Mouse (Mus musculus) hindbrain, embryonic 16.5 days (tissue): ENCODE measurements around the gene Tfeb. TPM values are rescaled to one million over a fixed set of nuclear protein-coding genes. Genes with fewer than 3 reads are reported as not detected.

Source experiments
- ATAC-seq: fragments of 200-750 bp; cut with Nextera tagmentation; 2 replicates; pipeline ENCODE4 v1.8.0; 2017; ENCODE audit warnings: moderate TSS enrichment, moderate library complexity
- H3K27ac ChIP-seq: fragments of 300-500 bp; sonication (generic); 2 replicates; pipeline ENCODE4 v1.5.1; 2014; ENCODE audit warnings: low read depth, mild to moderate bottlenecking, control low read depth, low read length, moderate library complexity
- H3K27me3 ChIP-seq: fragments of 300-500 bp; sonication (generic); replicated peaks from 2 replicates; pipeline ENCODE4 v1.6.1; 2014; ENCODE audit warnings: low read length; ENCODE audit not compliant: control insufficient read depth, insufficient read depth
- H3K36me3 ChIP-seq: fragments of 300-500 bp; sonication (generic); 2 replicates; pipeline ENCODE4 v1.6.1; 2014; ENCODE audit warnings: mild to moderate bottlenecking, low read length, moderate library complexity, mixed read lengths; ENCODE audit not compliant: control insufficient read depth, insufficient read depth
- H3K4me1 ChIP-seq: fragments of 300-500 bp; sonication (generic); 2 replicates; pipeline ENCODE4 v1.6.1; 2014; ENCODE audit warnings: low read depth, low read length; ENCODE audit not compliant: control insufficient read depth, insufficient read depth
- H3K4me2 ChIP-seq: fragments of 300-500 bp; sonication (generic); 2 replicates; pipeline ENCODE4 v1.6.1; 2014; ENCODE audit warnings: mild to moderate bottlenecking, low read length, control low read depth, moderate library complexity
- H3K4me3 ChIP-seq: fragments of 300-500 bp; sonication (generic); 2 replicates; pipeline ENCODE4 v1.5.1; 2014; ENCODE audit warnings: mild to moderate bottlenecking, low read length, control low read depth, moderate library complexity
- H3K9ac ChIP-seq: fragments of 300-500 bp; sonication (generic); 2 replicates; pipeline ENCODE4 v1.6.1; 2014; ENCODE audit warnings: low read depth, mild to moderate bottlenecking, control low read depth, low read length, moderate library complexity
- H3K9me3 ChIP-seq: fragments of 300-500 bp; sonication (generic); 2 replicates; pipeline ENCODE4 v1.6.1; 2014; ENCODE audit warnings: mild to moderate bottlenecking, low read length, moderate library complexity; ENCODE audit not compliant: control insufficient read depth
- WGBS: fragments of 180-500 bp; shearing (Covaris S2); extraction: QIAGEN DNeasy Blood & Tissue Kit; methylation state at CpG from one replicate; pipeline ENCODE4 v1.1.7; 2014; 5-methylcytosine and 5-hydroxymethylcytosine counted together
- polyA plus RNA-seq: library from polyadenylated mRNA; unstranded; fragments of >200 nt; fragmentation: Nextera tagmentation; extraction: Ambion mirVana; gene quantifications from 2 replicates; pipeline ENCODE4 v1.2.1, GENCODE M21; 2015

The Tfeb gene
- polyA plus RNA-seq, 1 experiment from 2014 or later, result 4.6 TPM

DNA sequence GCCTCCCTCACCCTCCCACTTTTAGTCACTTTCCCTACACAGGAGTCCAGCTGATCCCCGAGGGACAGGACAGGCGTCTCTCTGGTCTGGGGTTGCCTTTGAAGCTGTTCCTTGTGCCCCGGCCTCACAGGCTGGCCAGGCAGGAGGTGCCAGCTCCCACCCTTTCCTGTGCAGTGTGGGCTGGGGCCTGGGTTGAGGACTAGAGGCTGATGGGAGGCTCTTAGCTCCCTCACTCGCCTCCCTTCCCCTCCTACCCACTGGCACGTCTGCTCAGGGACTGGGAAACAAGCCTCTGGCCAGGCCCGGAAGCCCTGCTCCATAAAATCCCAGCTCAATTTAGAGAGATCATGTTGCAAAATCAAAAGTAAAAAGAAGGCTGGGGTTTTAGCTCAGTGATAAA, 36.8 kb downstream of the Tfeb start:
- H3K27ac ChIP-seq, result no peak overlapping the region
- no peaks in the 10 kb centered on the region for H3K4me1 ChIP-seq
- H3K9ac ChIP-seq, result no peak overlapping the region
- 74% methylated on average over 6 of the region's 6 CpGs for WGBS
- ATAC-seq, result no peak
- no peak overlapping the region for H3K4me3 ChIP-seq
- H3K4me2 ChIP-seq, result no peak overlapping the region
- no peaks in the 10 kb centered on the region for H3K27me3 ChIP-seq
- no peaks in the 10 kb centered on the region for H3K36me3 ChIP-seq
- peaks cover 2% of the 10 kb centered on the region; the same call in 1 of the 2 replicates for H3K9me3 ChIP-seq

DNA sequence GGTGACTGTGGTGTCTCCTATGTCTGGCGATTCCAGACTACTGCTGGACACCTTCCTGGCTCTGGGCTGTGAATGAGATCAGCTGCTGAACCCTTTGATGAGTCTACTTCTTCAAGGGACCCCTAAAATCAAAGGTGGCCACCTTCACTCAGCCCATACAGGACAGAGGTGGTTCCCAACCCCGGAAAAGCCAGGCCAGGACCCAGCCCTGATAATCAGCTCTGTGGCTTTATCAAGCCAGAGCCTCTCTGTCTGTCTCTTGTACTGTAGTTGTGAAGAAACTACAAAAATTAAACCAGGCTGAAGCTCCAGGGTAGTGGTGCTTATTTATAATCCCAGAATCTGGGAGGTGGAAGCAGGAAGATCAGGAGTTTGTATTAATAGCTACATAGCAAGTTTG, 40.3 kb downstream of the Tfeb start:
- no peak overlapping the region for H3K9ac ChIP-seq
- H3K4me3 ChIP-seq, result no peak overlapping the region
- no peak overlapping the region for H3K27ac ChIP-seq
- no peak overlapping the region for H3K4me2 ChIP-seq
- no peaks in the 10 kb centered on the region for H3K27me3 ChIP-seq
- no peaks in the 10 kb centered on the region for H3K36me3 ChIP-seq
- 75% methylated on average over 2 of the region's 2 CpGs for WGBS
- no peak for ATAC-seq
- H3K9me3 ChIP-seq, result peaks cover 1% of the 10 kb centered on the region; the same call in 1 of the 2 replicates
- H3K4me1 ChIP-seq, result no peaks in the 10 kb centered on the region

- Histone ChIP-seq H3K9ac (no peak overlapping the region), H3K27me3 (no peaks in the 10 kb centered on the region), H3K36me3 (no peaks in the 10 kb centered on the region), H3K4me2 (no peak overlapping the region), H3K9me3 (no peaks in the 10 kb centered on the region), H3K27ac (no peak overlapping the region), H3K4me3 (no peak overlapping the region), H3K4me1 (no peaks in the 10 kb centered on the region)
- ATAC-seq, result no peak
- 85% methylated on average over 10 of the region's 10 CpGs for WGBS
Observed at GRCm38 (mm10) chr17:47780470-47780869, 43.6 kb downstream of the Tfeb start.

GRCm38 (mm10) chr17:47782486-47782885, 45.7 kb downstream of the Tfeb start:
- Histone ChIP-seq H3K36me3 (no peaks in the 10 kb centered on the region), H3K27ac (no peak overlapping the region), H3K4me1 (no peaks in the 10 kb centered on the region), H3K9ac (no peak overlapping the region), H3K27me3 (no peaks in the 10 kb centered on the region; the same call in 1 of the 2 replicates), H3K4me3 (no peak overlapping the region), H3K9me3 (no peaks in the 10 kb centered on the region), H3K4me2 (no peak overlapping the region)
- no peak for ATAC-seq
- 79% methylated on average over 3 of the region's 3 CpGs for WGBS

GRCm38 (mm10) chr17:47783445-47784223, 46.8 kb downstream of the Tfeb start:
- ATAC-seq, result no peak
- 82% methylated on average over 8 of the region's 8 CpGs for WGBS

GRCm38 (mm10) chr17:47784411-47784810, 47.6 kb downstream of the Tfeb start:
- WGBS, result 85% methylated on average over 6 of the region's 6 CpGs
- no peak overlapping the region for H3K4me3 ChIP-seq
- no peak overlapping the region for H3K9ac ChIP-seq
- no peak for ATAC-seq
- no peaks in the 10 kb centered on the region for H3K9me3 ChIP-seq
- H3K27me3 ChIP-seq, result no peaks in the 10 kb centered on the region; the same call in 1 of the 2 replicates
- no peak overlapping the region for H3K4me2 ChIP-seq
- H3K36me3 ChIP-seq, result no peaks in the 10 kb centered on the region
- no peak overlapping the region for H3K27ac ChIP-seq
- H3K4me1 ChIP-seq, result no peaks in the 10 kb centered on the region

More at GRCm38 (mm10) chr17:47783445-47784223, 46.8 kb downstream of the Tfeb start:
- no peak overlapping the region for H3K4me2 ChIP-seq
- H3K36me3 ChIP-seq, result no peaks in the 10 kb centered on the region
- no peaks in the 10 kb centered on the region; the same call in 1 of the 2 replicates for H3K27me3 ChIP-seq
- no peaks in the 10 kb centered on the region for H3K4me1 ChIP-seq
- H3K9me3 ChIP-seq, result no peaks in the 10 kb centered on the region
- no peak overlapping the region for H3K27ac ChIP-seq
- no peak overlapping the region for H3K9ac ChIP-seq
- no peak overlapping the region for H3K4me3 ChIP-seq

- H3K4me3 ChIP-seq, result no peak overlapping the region
- H3K4me1 ChIP-seq, result no peaks in the 10 kb centered on the region
- no peaks in the 10 kb centered on the region for H3K36me3 ChIP-seq
- peaks cover 2% of the 10 kb centered on the region; the same call in 1 of the 2 replicates for H3K27me3 ChIP-seq
- 55% methylated on average over 8 of the region's 8 CpGs for WGBS
- H3K9ac ChIP-seq, result no peak overlapping the region
- H3K27ac ChIP-seq, result no peak overlapping the region
- H3K4me2 ChIP-seq, result no peak overlapping the region
- ATAC-seq, result no peak
- H3K9me3 ChIP-seq, result no peaks in the 10 kb centered on the region
Observed at GRCm38 (mm10) chr17:47787632-47788031, 50.8 kb downstream of the Tfeb start.

GRCm38 (mm10) chr17:47788306-47788705, 51.5 kb downstream of the Tfeb start:
- Histone ChIP-seq H3K9ac (no peak overlapping the region), H3K36me3 (no peaks in the 10 kb centered on the region), H3K4me2 (no peak overlapping the region), H3K4me1 (no peaks in the 10 kb centered on the region), H3K4me3 (no peak overlapping the region), H3K27me3 (peaks cover 2% of the 10 kb centered on the region; the same call in 1 of the 2 replicates), H3K27ac (no peak overlapping the region), H3K9me3 (no peaks in the 10 kb centered on the region)
- 6% methylated on average over 4 of the region's 4 CpGs for WGBS
- ATAC-seq, result no peak

GRCm38 (mm10) chr17:47788996-47789395, 52.2 kb downstream of the Tfeb start:
- Histone ChIP-seq H3K4me1 (no peaks in the 10 kb centered on the region), H3K27ac (no peak overlapping the region), H3K4me2 (no peak overlapping the region), H3K4me3 (no peak overlapping the region), H3K27me3 (peaks cover 2% of the 10 kb centered on the region; the same call in 1 of the 2 replicates), H3K9me3 (no peaks in the 10 kb centered on the region), H3K36me3 (no peaks in the 10 kb centered on the region), H3K9ac (no peak overlapping the region)
- WGBS, result 56% methylated on average over 6 of the region's 6 CpGs
- no peak for ATAC-seq
